Mouse (Mus musculus) liver, embryonic 14.5 days (tissue): ENCODE measurements around the gene Nadk. TPM values are rescaled to one million over a fixed set of nuclear protein-coding genes. Genes with fewer than 3 reads are reported as not detected.

Source experiments
- ATAC-seq: fragments of 200-750 bp; cut with Nextera tagmentation; 2 replicates; pipeline ENCODE4 v1.8.0; 2017; ENCODE audit warnings: moderate number of reproducible peaks, mild to moderate bottlenecking, moderate library complexity; ENCODE audit not compliant: insufficient read depth
- DNase-seq, 3 experiments: peaks; one replicate each; pipeline ENCODE4 v3.0.0-alpha.2; 2012 to 2013; ENCODE audit warnings: low read depth in 3 of 3, low spot score in 3 of 3
- H3K27ac ChIP-seq: fragments of 300-500 bp; sonication (generic); 2 replicates; pipeline ENCODE4 v1.5.1; 2014; ENCODE audit warnings: moderate library complexity, mild to moderate bottlenecking, control low read depth, inconsistent platforms
- H3K27me3 ChIP-seq: fragments of 300-500 bp; sonication (generic); 2 replicates; pipeline ENCODE4 v1.6.1; 2014; ENCODE audit warnings: mild to moderate bottlenecking, low read length, moderate library complexity; ENCODE audit not compliant: control insufficient read depth, insufficient read depth
- H3K36me3 ChIP-seq: fragments of 300-500 bp; sonication (generic); replicated peaks from 2 replicates; pipeline ENCODE4 v1.6.1; 2014; ENCODE audit warnings: low read depth; ENCODE audit not compliant: control insufficient read depth, insufficient read depth
- H3K4me1 ChIP-seq, 2 experiments: fragments of 200-500 bp in 1 of 2; fragments of 300-500 bp in 1 of 2; sonication (generic) in 1 of 2; replicated peaks; 2 replicates each; pipeline ENCODE4 v1.6.1; 2012 to 2014; ENCODE audit warnings: antibody characterized with exemption in 1 of 2, inconsistent platforms in 1 of 2, low read length in 1 of 2; ENCODE audit not compliant: control insufficient read depth in 2 of 2, insufficient read depth in 2 of 2
- H3K4me2 ChIP-seq: fragments of 300-500 bp; sonication (generic); 2 replicates; pipeline ENCODE4 v1.6.1; 2014; ENCODE audit warnings: low read depth, mild to moderate bottlenecking, control low read depth, moderate library complexity
- H3K4me3 ChIP-seq, 2 experiments: fragments of 200-500 bp in 1 of 2; fragments of 300-500 bp in 1 of 2; sonication (generic) in 1 of 2; 2 replicates each; pipeline ENCODE4 v1.5.1; 2012 to 2014; ENCODE audit warnings: low read depth in 2 of 2, low read length in 2 of 2, mild to moderate bottlenecking in 2 of 2, control low read depth in 1 of 2, inconsistent platforms in 1 of 2, moderate library complexity in 1 of 2; ENCODE audit not compliant: insufficient read depth in 1 of 2
- H3K9ac ChIP-seq: fragments of 300-500 bp; sonication (generic); replicated peaks from 2 replicates; pipeline ENCODE4 v1.6.1; 2014; ENCODE audit warnings: mild to moderate bottlenecking, control low read depth, moderate library complexity
- H3K9me3 ChIP-seq: fragments of 300-500 bp; sonication (generic); 2 replicates; pipeline ENCODE4 v1.6.1; 2016; ENCODE audit warnings: low read length, mixed read lengths; ENCODE audit not compliant: control insufficient read depth
- CTCF ChIP-seq: IDR thresholded peaks from 2 replicates; pipeline ENCODE4 v1.5.1; 2016; ENCODE audit warnings: antibody characterized with exemption, low read depth, control low read depth
- EP300 ChIP-seq: IDR thresholded peaks from 2 replicates; pipeline ENCODE4 v1.6.1; 2016; ENCODE audit warnings: antibody characterized with exemption, low read depth
- WGBS: fragments of 180-500 bp; shearing (Covaris S2); extraction: QIAGEN DNeasy Blood & Tissue Kit; methylation state at CpG from one replicate; pipeline ENCODE4 v1.1.7; 2014; ENCODE audit not compliant: insufficient replicate concordance; 5-methylcytosine and 5-hydroxymethylcytosine counted together
- polyA plus RNA-seq, 2 experiments: library from polyadenylated mRNA; depleted of rRNA in 1 of 2; stranded (reverse) in 1 of 2; unstranded in 1 of 2; fragments of >200 nt; fragmentation: Nextera tagmentation in 1 of 2; extraction: Ambion mirVana in 1 of 2; gene quantifications; 2 replicates each; pipeline versions ENCODE4 v1.2.1 to v1.2.3; 2012 to 2014

Gene Nadk
- polyA plus RNA-seq (2012; rRNA removed) = 32.0 and 32.2 TPM in 2 replicates
- 40.2 and 48.4 TPM in 2 replicates for polyA plus RNA-seq (2014; fragmentation: Nextera tagmentation; extraction: Ambion mirVana)

- H3K9ac ChIP-seq = peak within 1 kb of the TSS; percentile 73
- TF ChIP-seq CTCF (no peak), EP300 (no peak)
- H3K4me3 ChIP-seq = peak within 1 kb of the TSS; percentile 71 to 89
- H3K27ac ChIP-seq = peak within 1 kb of the TSS; percentile 51
- H3K4me2 ChIP-seq = peak within 1 kb of the TSS; percentile 82
- DNase-seq (no peak), ATAC-seq (no peak)
- 58% methylated on average over 7 of the region's 7 CpGs for WGBS
- H3K27me3 ChIP-seq = no peaks in the 10 kb centered on the region
- H3K36me3 ChIP-seq = peaks cover 14% of the 10 kb centered on the region
- H3K4me1 ChIP-seq = peaks cover 16 to 47% of the 10 kb centered on the region in 2 experiments
- H3K9me3 ChIP-seq = no peaks in the 10 kb centered on the region
These were observed at the start of gene Nadk for GRCm38 (mm10) chr4:155561661-155562442. Gene Nadk, plus strand, starts transcription at chr4:155562378.

- no peak for ATAC-seq
- WGBS = 72% methylated on average over 2 of the region's 2 CpGs
These were observed 47.4 kb upstream of the Nadk start for GRCm38 (mm10) chr4:155514810-155515209.

GRCm38 (mm10) chr4:155517948-155518517 lies 44.1 kb upstream of the Nadk start:
- WGBS = 69% methylated on average over 7 of the region's 7 CpGs
- H3K27me3 ChIP-seq = no peaks in the 10 kb centered on the region
- ATAC-seq (no peak), DNase-seq (no peak)
- no peak overlapping the region for H3K4me2 ChIP-seq
- no peak overlapping the region for H3K9ac ChIP-seq
- no peaks in the 10 kb centered on the region for H3K4me1 ChIP-seq
- no peak overlapping the region for H3K27ac ChIP-seq
- H3K4me3 ChIP-seq = no peak overlapping the region
- no peaks in the 10 kb centered on the region for H3K36me3 ChIP-seq
- H3K9me3 ChIP-seq = no peaks in the 10 kb centered on the region
- TF ChIP-seq CTCF = peak; percentile 52
- TF ChIP-seq EP300 = no peak

More at GRCm38 (mm10) chr4:155514810-155515209, 47.4 kb upstream of the Nadk start:
- Histone ChIP-seq H3K27ac (no peak overlapping the region), H3K9ac (no peak overlapping the region), H3K9me3 (no peaks in the 10 kb centered on the region), H3K27me3 (no peaks in the 10 kb centered on the region), H3K4me3 (no peak overlapping the region), H3K4me1 (no peaks in the 10 kb centered on the region), H3K4me2 (no peak overlapping the region), H3K36me3 (no peaks in the 10 kb centered on the region)
- TF ChIP-seq EP300 (no peak), CTCF (no peak)
- no peak for DNase-seq

- TF ChIP-seq CTCF (no peak), EP300 (no peak)
- no peaks in the 10 kb centered on the region for H3K9me3 ChIP-seq
- ATAC-seq (no peak), DNase-seq (no peak)
- H3K27ac ChIP-seq = no peak overlapping the region
- no peaks in the 10 kb centered on the region for H3K4me1 ChIP-seq
- no peak overlapping the region for H3K9ac ChIP-seq
- 81% methylated on average over 7 of the region's 7 CpGs for WGBS
- no peaks in the 10 kb centered on the region for H3K27me3 ChIP-seq
- H3K4me2 ChIP-seq = no peak overlapping the region
- no peaks in the 10 kb centered on the region; the same call in 1 of the 2 replicates for H3K36me3 ChIP-seq
- no peak overlapping the region for H3K4me3 ChIP-seq
These were observed 39.9 kb upstream of the Nadk start for GRCm38 (mm10) chr4:155522327-155522726.

- Histone ChIP-seq H3K4me1 (no peaks in the 10 kb centered on the region), H3K9me3 (no peaks in the 10 kb centered on the region), H3K27me3 (no peaks in the 10 kb centered on the region), H3K4me2 (no peak overlapping the region), H3K9ac (no peak overlapping the region), H3K27ac (no peak overlapping the region), H3K36me3 (peaks cover 7% of the 10 kb centered on the region), H3K4me3 (no peak overlapping the region)
- 73% methylated on average over 5 of the region's 5 CpGs for WGBS
- DNase-seq = no peak
- no peak for TF ChIP-seq EP300
- TF ChIP-seq CTCF = no peak
- no peak for ATAC-seq
These were observed 36.4 kb upstream of the Nadk start for GRCm38 (mm10) chr4:155525751-155526150.
